Mouse (Mus musculus) gastrocnemius, adult 2 months (tissue): Measurements from ENCODE around the gene Nckap5. TPM values are rescaled to one million over a fixed set of nuclear protein-coding genes. Genes with fewer than 3 reads are reported as not detected.
"Not testable (repeated sequence)": the region's sequence is repeated elsewhere in the genome, so short reads cannot be mapped to it uniquely, and the experiment has no call there.

Experiments
- DNase-seq: peaks from one replicate; pipeline ENCODE4 v3.0.0; 2022
- H3K27ac ChIP-seq: fragments of 200-600 bp; 2 replicates; pipeline ENCODE4 v1.8.1; 2022; ENCODE audit warnings: mild to moderate bottlenecking
- H3K4me3 ChIP-seq: fragments of 200-600 bp; 2 replicates; pipeline ENCODE4 v1.8.1; 2022; ENCODE audit warnings: mild to moderate bottlenecking, moderate library complexity
- CTCF ChIP-seq: fragments of 200-600 bp; IDR thresholded peaks from 2 replicates; pipeline ENCODE4 v1.8.1; 2022; ENCODE audit warnings: antibody characterized with exemption, mild to moderate bottlenecking, moderate library complexity
- intact Hi-C: fragments of 180-260 bp; cut with DNase I; formaldehyde crosslinking; loops from one replicate; pipeline ENCODE4 v1.15.1; 2025
- total RNA-seq, 2 experiments: library from RNA; stranded (reverse); gene quantifications; 2 replicates each; pipeline ENCODE4 v1.2.3; 2021

Gene Nckap5
- total RNA-seq, 2 experiments from 2014 or later: 0.82 to 1.6 TPM

DNA sequence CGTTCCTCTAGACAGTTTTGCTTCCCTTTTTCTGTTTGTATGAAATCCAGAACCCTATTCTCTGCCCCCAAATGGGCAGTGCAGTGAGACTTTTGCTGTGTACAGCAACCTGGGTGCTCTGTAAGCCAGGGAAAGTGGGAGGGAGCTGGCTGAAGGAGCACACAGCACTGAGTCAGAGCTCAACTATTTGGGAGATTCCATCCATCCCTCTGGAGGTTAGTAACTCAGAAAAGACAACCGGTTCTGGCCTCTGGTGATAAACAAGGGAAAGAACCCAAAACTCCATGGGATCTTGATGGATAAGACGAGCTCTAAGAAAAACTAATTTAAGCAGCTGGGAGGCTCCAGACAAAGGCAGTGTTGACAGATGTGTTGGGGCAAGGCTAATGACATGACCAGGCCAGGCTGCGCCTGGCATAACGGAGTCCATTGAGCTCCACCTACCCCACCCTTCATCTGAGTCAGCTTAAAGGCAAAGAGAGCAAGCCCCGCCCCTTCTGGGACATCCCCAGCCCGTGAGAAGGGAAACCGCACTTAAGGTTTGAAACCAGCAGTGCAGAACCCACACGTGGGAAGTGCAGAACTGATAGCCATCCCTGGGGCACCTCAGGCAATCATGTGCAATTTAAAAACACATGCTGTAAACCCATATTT lies 13.1 kb downstream of the Nckap5 start:
- Histone ChIP-seq H3K27ac (peak overlapping the region; percentile 73), H3K4me3 (peak overlapping the region; percentile 32)
- intact Hi-C loops: no loop called here
- TF ChIP-seq CTCF: no peak
- peak; percentile 67 for DNase-seq

DNA sequence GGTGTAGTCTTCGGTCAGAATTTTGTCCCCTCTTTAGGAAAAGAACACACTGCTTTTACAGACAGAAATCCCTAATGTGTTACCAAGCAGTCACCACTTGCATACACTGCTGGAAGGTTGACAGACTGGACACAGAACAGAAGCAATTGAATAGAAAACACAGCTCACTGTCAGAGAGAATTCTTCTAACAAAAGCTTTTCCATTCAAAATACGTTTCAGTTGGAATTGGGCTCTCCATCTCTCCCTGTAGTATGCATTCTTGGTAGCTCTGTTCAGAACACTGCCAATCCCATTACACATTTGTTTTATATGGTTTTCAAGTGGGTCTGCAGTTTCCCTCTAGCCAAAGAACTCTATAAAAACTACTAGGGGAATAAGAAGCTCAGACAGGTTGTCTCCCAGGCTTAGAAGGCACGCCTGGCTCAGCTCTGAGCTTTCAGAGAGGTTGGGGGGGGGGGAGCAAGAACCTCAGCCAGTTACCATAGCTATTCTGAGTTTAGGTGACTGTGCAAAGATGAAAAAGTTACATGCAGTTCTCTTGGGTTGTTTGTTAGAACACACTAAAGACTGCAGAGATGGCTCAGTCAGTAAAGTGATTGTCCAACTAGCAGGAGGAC lies 23.5 kb downstream of the Nckap5 start:
- no peak for DNase-seq
- Histone ChIP-seq H3K4me3 (no peak overlapping the region), H3K27ac (peak overlapping the region; percentile 35)
- no peak for TF ChIP-seq CTCF
- intact Hi-C loops: no loop called here

DNA sequence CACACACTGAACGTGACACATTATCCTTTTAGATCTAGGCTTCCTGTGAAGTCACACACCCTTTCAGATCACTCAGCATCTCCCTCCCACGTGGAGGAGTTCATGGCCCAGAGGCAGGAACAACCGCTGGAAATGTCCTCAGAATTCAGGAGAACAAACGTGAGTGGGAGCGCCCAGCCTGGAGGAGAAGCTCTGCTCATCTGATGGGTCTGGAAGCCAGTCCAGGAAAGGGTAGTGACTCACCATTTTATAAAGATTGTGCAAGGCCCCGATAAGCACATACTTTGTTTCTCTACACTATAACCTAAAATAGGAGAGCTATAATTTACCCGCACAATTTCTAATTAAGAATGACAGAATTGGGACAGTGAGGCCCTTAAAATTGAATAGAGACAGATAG lies 24.1 kb downstream of the Nckap5 start:
- intact Hi-C loops: no loop called here
- peak; percentile 58 for DNase-seq
- Histone ChIP-seq H3K27ac (peak overlapping the region; percentile 35; the same call in 1 of the 2 replicates), H3K4me3 (no peak overlapping the region)
- TF ChIP-seq CTCF: no peak

DNA sequence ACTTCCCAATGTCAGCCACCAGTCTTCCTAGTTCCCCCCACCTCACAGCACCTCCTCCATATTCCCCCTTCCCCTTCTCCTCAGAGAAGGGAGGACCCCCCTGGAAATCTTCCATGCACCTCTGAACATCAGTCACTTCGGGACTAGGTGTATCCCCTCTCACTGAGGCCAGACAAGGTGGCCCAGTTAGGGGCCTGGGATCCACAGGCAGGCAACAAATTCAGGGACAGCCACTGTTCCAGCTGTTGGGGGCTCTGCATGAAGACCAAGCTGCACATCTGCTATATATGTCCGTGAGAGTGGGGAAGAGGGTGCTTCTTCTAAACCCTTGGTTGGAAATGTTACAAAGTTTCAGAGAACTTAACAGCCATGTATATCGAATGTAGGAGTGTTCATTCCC lies 28.2 kb downstream of the Nckap5 start:
- no peak for DNase-seq
- H3K27ac ChIP-seq: no peak overlapping the region
- intact Hi-C loops: no loop called here
- no peak for TF ChIP-seq CTCF
- no peak overlapping the region for H3K4me3 ChIP-seq

DNA sequence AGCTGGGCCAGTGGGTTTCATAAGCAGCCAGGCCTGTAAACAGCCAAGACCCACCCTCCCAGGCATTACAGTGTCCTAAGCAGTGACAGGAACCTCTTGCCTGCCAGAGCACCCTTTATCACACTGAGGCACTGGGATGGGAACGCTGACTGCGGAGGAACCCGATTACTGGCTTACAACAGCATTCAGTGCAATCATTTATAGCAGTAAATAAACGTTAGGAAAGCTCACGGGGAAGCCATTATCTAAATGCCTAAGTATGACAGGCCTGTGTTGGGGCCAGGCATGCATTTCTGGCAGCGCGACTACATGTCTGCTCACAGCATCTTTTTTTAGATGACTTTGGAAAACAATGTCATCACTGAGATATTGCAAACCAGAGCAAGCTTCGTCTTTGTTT lies 28.9 kb downstream of the Nckap5 start:
- peak; percentile 34 for DNase-seq
- TF ChIP-seq CTCF: no peak
- no peak overlapping the region for H3K27ac ChIP-seq
- intact Hi-C loops: no loop called here
- H3K4me3 ChIP-seq: no peak overlapping the region

DNA sequence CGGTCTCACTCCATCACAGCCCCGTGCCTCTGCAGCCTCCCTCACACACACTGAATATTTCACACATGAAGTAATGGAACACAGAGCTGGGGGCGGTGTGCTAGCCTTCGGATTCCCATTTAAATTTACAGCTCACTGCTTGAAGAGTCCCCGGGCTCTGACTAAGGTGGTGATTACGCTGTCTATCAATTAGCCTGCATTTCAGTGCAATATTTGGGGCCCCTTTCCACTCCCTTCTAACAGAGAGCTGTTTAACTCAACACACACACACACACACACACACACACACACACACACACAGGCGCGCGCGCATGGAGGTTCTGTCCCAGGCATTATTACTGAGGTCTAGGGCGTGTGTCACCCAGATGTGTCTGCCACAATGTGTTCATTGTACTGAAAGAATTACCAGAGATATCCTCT lies 31.2 kb downstream of the Nckap5 start:
- no peak for TF ChIP-seq CTCF
- no peak for DNase-seq
- no peak overlapping the region for H3K27ac ChIP-seq
- no peak overlapping the region for H3K4me3 ChIP-seq
- intact Hi-C loops: no loop called here

DNA sequence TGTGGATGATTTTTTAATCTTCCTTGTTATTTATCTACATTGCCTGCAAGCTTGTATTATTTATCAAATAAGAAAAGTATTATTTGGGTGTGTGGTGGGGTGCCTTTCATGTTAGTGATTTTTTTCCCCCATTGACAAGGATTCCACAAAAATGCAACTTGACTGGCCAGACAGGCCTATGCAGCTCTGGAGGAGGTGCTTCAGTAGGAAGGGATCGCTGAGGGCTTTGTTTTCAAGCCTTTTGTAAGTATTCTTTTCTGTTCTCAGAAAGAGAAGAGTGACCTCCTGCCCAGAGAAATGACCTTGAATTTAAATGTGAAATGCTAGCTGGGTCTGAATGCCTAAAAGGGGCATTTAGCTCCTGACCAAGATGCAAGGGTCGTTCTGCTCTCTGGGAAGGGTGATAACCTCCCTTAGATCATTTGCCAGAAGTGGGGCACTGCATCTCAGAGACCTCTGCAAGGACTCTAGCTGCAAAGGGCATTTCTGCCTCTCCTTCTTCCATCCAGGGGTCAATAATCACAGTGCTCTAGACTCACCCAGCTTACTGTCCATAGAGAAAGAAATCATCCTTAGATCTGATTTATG lies 50.2 kb downstream of the Nckap5 start:
- DNase-seq, H3K27ac ChIP-seq, H3K4me3 ChIP-seq, intact Hi-C loops: not testable (repeated sequence)

DNA sequence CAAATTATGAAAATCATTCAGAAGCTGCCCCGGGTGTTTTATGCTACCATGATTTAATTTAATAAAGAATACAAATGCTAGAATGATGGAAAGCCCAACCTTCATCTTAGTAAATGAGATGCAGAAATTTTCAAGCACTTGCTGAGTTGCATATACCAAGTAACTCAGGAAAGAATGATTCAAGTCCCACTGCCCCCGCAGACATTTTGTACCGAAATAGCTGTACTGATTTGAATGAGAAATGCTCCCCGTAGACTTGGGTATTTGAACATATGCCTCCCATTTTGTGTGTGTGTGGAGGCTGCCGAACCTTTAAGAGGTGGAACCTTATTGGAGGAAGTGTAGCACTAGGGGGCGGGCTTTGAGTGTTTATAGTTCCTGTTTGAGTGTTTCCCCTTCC lies 56.7 kb downstream of the Nckap5 start:
- DNase-seq, H3K27ac ChIP-seq, H3K4me3 ChIP-seq, intact Hi-C loops: not testable (repeated sequence)

DNA sequence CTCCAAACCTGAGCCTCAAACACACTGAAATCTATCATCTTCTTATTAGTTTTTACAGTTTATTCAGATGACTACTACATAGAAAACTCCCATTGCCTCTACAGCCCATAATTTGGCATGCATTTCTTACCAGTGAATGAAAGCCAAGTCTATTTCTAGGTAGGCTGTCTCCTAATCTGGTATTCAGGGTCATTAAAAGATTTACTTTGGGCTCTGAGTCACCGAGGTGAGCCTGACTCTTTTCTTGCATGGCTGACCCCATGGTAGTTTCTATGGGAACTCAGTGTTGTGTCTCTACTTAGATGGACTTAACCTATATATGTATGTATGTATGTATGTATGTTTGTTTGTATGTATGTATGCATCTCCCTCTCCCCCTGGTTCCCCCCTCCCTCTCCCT lies 63.6 kb downstream of the Nckap5 start:
- Histone ChIP-seq H3K4me3 (no peak overlapping the region), H3K27ac (no peak overlapping the region)
- no peak for TF ChIP-seq CTCF
- no peak for DNase-seq
- intact Hi-C loops: no loop called here

DNA sequence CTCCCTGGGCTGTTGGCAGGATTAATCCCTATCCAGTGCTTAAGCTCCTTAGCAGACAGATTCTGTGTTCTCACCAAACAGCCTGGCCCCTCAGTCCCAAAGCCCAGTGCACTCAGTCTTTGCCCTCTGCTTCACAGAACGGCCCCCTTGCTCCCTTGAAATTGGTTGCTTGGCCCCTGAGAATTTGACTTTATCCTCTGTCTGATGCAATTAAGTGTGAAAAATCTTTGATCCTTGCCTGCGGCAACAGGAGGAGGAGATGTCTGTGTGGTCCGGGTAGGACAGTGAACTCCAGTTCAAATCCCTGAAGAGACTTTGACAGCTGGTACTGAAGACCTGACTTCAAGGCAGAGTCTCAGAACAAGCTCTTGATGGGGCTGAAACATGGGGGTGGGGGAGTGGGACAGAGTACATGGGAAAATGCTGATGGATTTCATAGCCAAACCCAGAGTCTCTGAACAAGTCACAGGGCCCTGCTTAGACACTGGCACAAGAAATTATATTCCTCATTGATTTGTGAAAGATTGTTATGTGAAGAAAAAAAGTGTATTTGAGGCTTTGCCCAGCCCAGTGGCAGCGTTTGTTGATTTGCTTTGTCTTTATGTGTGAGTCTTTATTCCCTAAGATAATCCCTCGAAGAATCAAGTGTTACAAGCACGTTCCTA lies 65.0 kb downstream of the Nckap5 start:
- intact Hi-C loops: no loop called here

DNA sequence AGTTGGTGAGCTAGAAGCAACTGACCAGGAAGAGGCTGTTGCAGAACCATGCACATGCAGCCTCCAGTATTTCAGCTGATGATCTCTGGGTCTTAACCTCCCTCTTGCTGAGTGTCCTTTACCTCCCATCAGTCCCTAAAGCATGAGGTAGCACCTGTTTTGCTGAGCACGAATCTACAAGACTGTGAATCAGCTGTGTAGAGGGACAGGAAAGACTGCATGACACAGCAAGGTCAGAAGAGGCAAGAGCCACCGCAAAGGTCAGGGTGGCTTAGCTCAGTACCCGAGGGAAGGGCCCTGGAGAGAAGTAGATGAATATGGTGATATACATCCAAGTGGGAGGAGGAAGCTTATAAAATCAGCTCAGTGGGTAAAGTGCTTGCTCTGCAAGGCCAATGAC lies 66.4 kb downstream of the Nckap5 start:
- TF ChIP-seq CTCF: no peak
- intact Hi-C loops: no loop called here
- no peak overlapping the region for H3K27ac ChIP-seq
- DNase-seq: no peak
- no peak overlapping the region for H3K4me3 ChIP-seq

More for the DNA sequence above, 65.0 kb downstream of the Nckap5 start:
- no peak for DNase-seq
- no peak overlapping the region for H3K4me3 ChIP-seq
- H3K27ac ChIP-seq: no peak overlapping the region
- TF ChIP-seq CTCF: no peak

DNA sequence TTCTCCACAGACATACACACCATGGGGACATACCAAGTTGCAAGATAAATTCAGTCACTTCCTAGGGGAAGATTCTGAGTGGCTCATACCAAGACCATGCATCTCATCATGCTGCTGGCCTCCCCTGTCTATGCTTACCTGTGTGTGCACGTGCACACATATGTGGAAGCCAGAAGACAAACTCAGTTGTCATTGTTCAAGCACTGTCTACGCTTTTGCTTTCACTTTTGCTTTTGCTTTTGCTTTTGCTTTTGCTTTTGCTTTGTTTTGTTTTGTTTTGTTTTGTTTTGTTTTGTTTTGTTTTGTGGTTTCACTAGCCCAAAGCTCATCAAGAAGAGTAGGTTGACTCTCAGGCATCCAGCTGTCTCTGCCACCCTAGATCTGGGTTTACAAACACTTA lies 67.4 kb downstream of the Nckap5 start:
- no peak overlapping the region for H3K27ac ChIP-seq
- no peak overlapping the region for H3K4me3 ChIP-seq
- DNase-seq: no peak
- TF ChIP-seq CTCF: no peak
- intact Hi-C loops: no loop called here

DNA sequence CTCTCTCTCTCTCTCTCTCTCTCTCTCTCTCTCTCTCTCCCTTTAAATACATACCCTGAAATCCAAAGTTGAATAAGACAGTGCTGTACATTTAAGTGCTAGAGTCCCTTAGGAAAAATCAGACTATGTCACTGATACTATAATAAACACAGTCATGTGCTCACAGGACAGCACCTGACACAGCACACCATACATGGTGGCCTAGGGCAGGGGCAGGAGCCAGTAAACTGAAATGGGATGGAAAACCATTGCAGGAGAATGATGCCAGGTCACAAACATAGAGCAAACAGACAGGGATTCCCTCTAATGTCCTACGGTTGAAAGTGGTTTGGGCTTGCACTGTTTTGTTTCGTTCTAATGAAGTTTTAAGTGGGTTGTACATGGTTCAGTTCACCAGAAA lies 70.2 kb downstream of the Nckap5 start:
- no peak for TF ChIP-seq CTCF
- H3K27ac ChIP-seq: no peak overlapping the region
- intact Hi-C loops: no loop called here
- DNase-seq: no peak
- H3K4me3 ChIP-seq: no peak overlapping the region
